Comparison of ENCODE assay signal across 8 mouse cellular contexts in the genomic region with DNA sequence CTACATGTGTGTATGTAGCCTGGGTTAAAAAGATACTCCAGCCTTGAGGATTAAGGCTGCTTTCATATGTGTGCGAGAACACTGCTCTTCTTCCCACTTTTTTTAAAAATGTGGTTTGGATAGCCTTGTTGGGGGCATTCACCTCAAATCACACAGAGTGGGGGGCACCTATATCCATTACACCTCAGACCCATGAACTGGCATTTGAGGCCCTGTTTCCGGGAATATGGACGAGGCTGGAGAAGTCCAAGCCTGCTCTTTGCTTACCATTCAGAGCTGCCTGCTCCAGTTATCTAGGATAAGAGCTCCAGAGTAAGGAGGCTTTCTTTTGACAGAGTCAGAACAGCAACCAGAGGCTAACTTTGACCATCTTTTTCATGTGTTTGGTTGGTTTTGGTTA.
DNase-seq lines count a peak whose midpoint lies in the region; ATAC-seq and TF ChIP-seq lines count a peak whose summit lies in the region.

No protein-coding gene starts in this region.

- H3K27ac ChIP-seq in left cerebral cortex, adult 2 months, result peak overlapping the region; percentile 98
- H3K27ac ChIP-seq in embryonic facial prominence, embryonic 13.5 days, result no peak overlapping the region
- peak overlapping the region; percentile 100 for H3K27ac ChIP-seq in forebrain, postnatal 0 days (ENCODE audit: low read depth, low read length)
- peak overlapping the region; percentile 98 for H3K27ac ChIP-seq in midbrain, embryonic 15.5 days

- no peak for TF ChIP-seq CTCF in left cerebral cortex, adult 2 months (IDR thresholded peaks at IDR 0.05)
- TF ChIP-seq CTCF in forebrain, postnatal 0 days (IDR thresholded peaks at IDR 0.05; ENCODE audit: low read depth), result no peak

- intact Hi-C loops in left cerebral cortex, adult 2 months (cut with DNase I), result no loop called here
- intact Hi-C loops in left cerebral cortex, postnatal 4 days (cut with DNase I), result no loop called here

- H3K4me1 ChIP-seq in embryonic facial prominence, embryonic 13.5 days, result peaks cover 56% of the 10 kb centered on the region
- H3K4me1 ChIP-seq in forebrain, postnatal 0 days (ENCODE audit: insufficient read depth), result peaks cover 31% of the 10 kb centered on the region
- peaks cover 69% of the 10 kb centered on the region for H3K4me1 ChIP-seq in midbrain, embryonic 15.5 days

- peak overlapping the region; percentile 84 for H3K4me2 ChIP-seq in embryonic facial prominence, embryonic 13.5 days
- H3K4me2 ChIP-seq in forebrain, postnatal 0 days (ENCODE audit: low read depth), result peak overlapping the region; percentile 91
- peak overlapping the region; percentile 66 for H3K4me2 ChIP-seq in midbrain, embryonic 15.5 days

- ATAC-seq in embryonic facial prominence, embryonic 13.5 days (ENCODE audit: insufficient number of reproducible peaks, insufficient read depth, low FRiP score, low TSS enrichment, low read depth), result no peak
- no peak for ATAC-seq in forebrain, postnatal 0 days
- ATAC-seq in midbrain, embryonic 15.5 days (replicated peaks), result no peak

- no peaks in the 10 kb centered on the region for H3K9me3 ChIP-seq in embryonic facial prominence, embryonic 13.5 days
- no peaks in the 10 kb centered on the region for H3K9me3 ChIP-seq in forebrain, postnatal 0 days (ENCODE audit: low read length)
- H3K9me3 ChIP-seq in midbrain, embryonic 15.5 days, result no peaks in the 10 kb centered on the region

- no peak for DNase-seq in left cerebral cortex, adult 2 months (ENCODE audit: extremely low spot score in 1 of 2, low spot score in 2 of 2)
- no peak for DNase-seq in left cerebral cortex, postnatal 4 days
- no peak for DNase-seq in forebrain, postnatal 0 days
- no peak for DNase-seq in thymus, postnatal 10 days (ENCODE audit: low spot score in 2 of 2)
- no peak for DNase-seq in spleen, adult 12 weeks (ENCODE audit: low spot score)
- no peak for DNase-seq in cerebellum, adult 11-12 months

- WGBS in embryonic facial prominence, embryonic 13.5 days, result 68% methylated on average over 3 of the region's 3 CpGs
- 22% methylated on average over 3 of the region's 3 CpGs for WGBS in forebrain, postnatal 0 days
- 47% methylated on average over 3 of the region's 3 CpGs for WGBS in midbrain, embryonic 15.5 days

- H3K9ac ChIP-seq in embryonic facial prominence, embryonic 13.5 days, result peak overlapping the region; percentile 98
- peak overlapping the region; percentile 98 for H3K9ac ChIP-seq in forebrain, postnatal 0 days
- H3K9ac ChIP-seq in midbrain, embryonic 15.5 days, result peak overlapping the region; percentile 88

- peaks cover 38% of the 10 kb centered on the region for H3K27me3 ChIP-seq in embryonic facial prominence, embryonic 13.5 days
- H3K27me3 ChIP-seq in forebrain, postnatal 0 days (ENCODE audit: insufficient read depth, low read length), result no peaks in the 10 kb centered on the region
- H3K27me3 ChIP-seq in midbrain, embryonic 15.5 days (replicated peaks), result peaks cover 18% of the 10 kb centered on the region

- H3K36me3 ChIP-seq in embryonic facial prominence, embryonic 13.5 days, result peaks cover 24% of the 10 kb centered on the region
- H3K36me3 ChIP-seq in forebrain, postnatal 0 days (ENCODE audit: insufficient read depth), result 0 out of 2 replicates have a peak, but pooled peaks cover 4% of the 10 kb centered on the region
- no peaks in the 10 kb centered on the region for H3K36me3 ChIP-seq in midbrain, embryonic 15.5 days (replicated peaks)

- H3K4me3 ChIP-seq in left cerebral cortex, adult 2 months, result peak overlapping the region; percentile 64
- H3K4me3 ChIP-seq in embryonic facial prominence, embryonic 13.5 days, result peak overlapping the region; percentile 89
- peak overlapping the region; percentile 99 for H3K4me3 ChIP-seq in forebrain, postnatal 0 days (ENCODE audit: low read depth, low read length)
- peak overlapping the region; percentile 82 for H3K4me3 ChIP-seq in midbrain, embryonic 15.5 days
